Mouse (Mus musculus): ENCODE measurements around the gene Ly86.

Ly86 gene

GRCm38 (mm10) chr13:37344909-37345772, at the start of gene Ly86:
Ly86 (plus strand) TSS chr13:37345208.
- no peak for DNase-seq (ENCODE audit: low spot score in 2 of 2)

- DNase-seq (ENCODE audit: low spot score in 2 of 2) = no peak
Observed at GRCm38 (mm10) chr13:37297886-37298285, 47.1 kb upstream of the Ly86 start.

- peak in 1 of 2 experiments; percentile 7 for DNase-seq (ENCODE audit: low spot score in 2 of 2)
Observed at GRCm38 (mm10) chr13:37298856-37299255, 46.2 kb upstream of the Ly86 start.

DNA sequence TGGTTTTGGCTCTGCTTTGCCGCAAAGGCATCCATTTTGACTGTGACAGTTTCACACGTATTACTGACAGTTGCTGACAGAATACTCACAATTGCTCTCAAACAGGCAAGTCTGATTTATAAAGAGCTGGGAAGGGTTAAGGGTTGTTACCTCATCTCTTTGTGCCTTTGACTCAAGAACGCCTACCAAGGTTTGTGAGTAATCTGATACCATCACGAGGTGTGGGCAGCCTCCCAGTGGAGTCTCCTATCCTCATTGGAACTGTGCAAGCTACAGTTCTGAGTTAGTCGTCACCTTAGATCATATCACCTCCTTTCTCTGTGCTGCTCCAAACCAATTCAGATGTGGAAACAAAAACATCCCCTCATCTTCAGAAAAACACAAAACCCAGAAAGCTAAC, 42.1 kb upstream of the Ly86 start:
- DNase-seq (ENCODE audit: low spot score in 2 of 2) = no peak

GRCm38 (mm10) chr13:37308006-37308405, 37.0 kb upstream of the Ly86 start:
- no peak for DNase-seq (ENCODE audit: low spot score in 2 of 2)

- no peak for DNase-seq (ENCODE audit: low spot score in 2 of 2)
Observed at GRCm38 (mm10) chr13:37309296-37309695, 35.7 kb upstream of the Ly86 start.

GRCm38 (mm10) chr13:37310331-37310730, 34.7 kb upstream of the Ly86 start:
- DNase-seq (ENCODE audit: low spot score in 2 of 2) = no peak

GRCm38 (mm10) chr13:37311555-37312221, 33.3 kb upstream of the Ly86 start:
- no peak for DNase-seq (ENCODE audit: low spot score in 2 of 2)

- peak; percentile 82 to 93 for DNase-seq (ENCODE audit: low spot score in 2 of 2)
Observed at GRCm38 (mm10) chr13:37312222-37312928, 32.6 kb upstream of the Ly86 start.

GRCm38 (mm10) chr13:37312951-37313350, 32.1 kb upstream of the Ly86 start:
- no peak for DNase-seq (ENCODE audit: low spot score in 2 of 2)

- no peak for DNase-seq (ENCODE audit: low spot score in 2 of 2)
Observed at GRCm38 (mm10) chr13:37325504-37325903, 19.5 kb upstream of the Ly86 start.

DNA sequence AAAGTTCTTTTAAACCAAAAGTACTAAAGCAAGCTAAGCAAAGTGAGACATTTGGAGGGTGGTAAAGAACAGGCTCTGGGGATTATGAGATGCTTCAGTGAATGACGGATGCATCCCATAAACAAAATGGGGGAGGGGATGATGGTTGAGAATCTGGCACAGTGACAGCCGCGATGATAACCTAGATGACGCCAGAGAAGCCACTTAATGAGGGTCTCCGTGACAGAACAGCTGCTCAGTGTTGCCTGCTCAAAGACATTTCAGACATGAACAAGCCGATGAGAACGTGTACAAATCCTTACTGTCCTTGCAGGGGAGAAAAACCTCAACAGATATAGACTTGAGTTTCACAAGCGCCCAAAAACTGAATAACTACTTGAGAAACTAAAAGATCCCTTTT, 15.3 kb upstream of the Ly86 start:
- no peak for DNase-seq (ENCODE audit: low spot score in 2 of 2)

GRCm38 (mm10) chr13:37330971-37331370, 14.0 kb upstream of the Ly86 start:
- no peak for DNase-seq (ENCODE audit: low spot score in 2 of 2)

GRCm38 (mm10) chr13:37332779-37333543, 12.0 kb upstream of the Ly86 start:
- no peak for DNase-seq (ENCODE audit: low spot score in 2 of 2)

GRCm38 (mm10) chr13:37333544-37333870, 11.5 kb upstream of the Ly86 start:
- DNase-seq (ENCODE audit: low spot score in 2 of 2) = no peak

GRCm38 (mm10) chr13:37337269-37337668, 7.7 kb upstream of the Ly86 start:
- DNase-seq (ENCODE audit: low spot score in 2 of 2) = no peak

- no peak for DNase-seq (ENCODE audit: low spot score in 2 of 2)
Observed at GRCm38 (mm10) chr13:37337871-37338270, 7.1 kb upstream of the Ly86 start.

GRCm38 (mm10) chr13:37342804-37343203, 2.2 kb upstream of the Ly86 start:
- no peak for DNase-seq (ENCODE audit: low spot score in 2 of 2)

GRCm38 (mm10) chr13:37345823-37346222, 815 bp downstream of the Ly86 start:
- DNase-seq (ENCODE audit: low spot score in 2 of 2) = no peak

GRCm38 (mm10) chr13:37347871-37348595, 3.0 kb downstream of the Ly86 start:
- no peak for DNase-seq (ENCODE audit: low spot score in 2 of 2)

- DNase-seq (ENCODE audit: low spot score in 2 of 2) = no peak
Observed at GRCm38 (mm10) chr13:37349051-37349450, 4.0 kb downstream of the Ly86 start.
